Mouse (Mus musculus): ENCODE measurements around the gene Ube2i. TPM values are rescaled to one million over a fixed set of nuclear protein-coding genes. Genes with fewer than 3 reads are reported as not detected.
"Not testable (repeated sequence)": the region's sequence is repeated elsewhere in the genome, so short reads cannot be mapped to it uniquely, and the experiment has no call there.

Ube2i gene
- total and polyA plus RNA-seq, 2 experiments from 2014 or later = 432 to 444 TPM

DNA sequence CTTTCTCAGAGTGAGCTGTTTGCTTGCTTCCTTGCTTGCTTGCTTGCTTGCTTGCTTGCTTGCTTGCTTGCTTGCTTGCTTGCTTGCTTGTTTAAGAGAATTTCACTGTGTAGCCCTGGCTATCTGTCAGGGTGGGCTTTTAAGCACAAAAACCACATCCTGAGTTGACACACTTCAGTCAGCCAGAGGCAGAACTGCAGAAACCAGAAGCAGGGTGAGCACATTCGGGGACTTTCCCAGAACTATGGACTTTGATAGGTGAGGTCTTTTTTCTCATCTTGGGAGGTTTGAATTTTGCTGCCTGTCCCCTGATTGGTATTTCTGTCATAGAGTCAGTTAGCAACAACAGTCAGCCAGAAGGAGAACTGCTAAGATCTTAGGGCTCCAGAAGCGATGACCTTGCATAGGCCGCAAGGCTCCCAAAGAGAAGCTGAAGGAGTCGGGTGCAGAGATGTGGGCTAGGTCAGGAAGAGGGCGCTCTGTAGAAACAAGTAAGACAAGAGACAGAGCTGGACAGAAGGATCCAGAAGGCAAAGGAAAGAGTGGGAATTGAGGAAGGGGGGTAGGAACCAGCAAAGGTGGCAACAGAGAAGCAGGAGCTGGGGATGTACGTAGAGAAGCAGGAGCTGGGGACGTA is 49.7 kb downstream of the Ube2i start:
- H3K36me3 ChIP-seq (ENCODE audit: insufficient read depth, low read length) = peaks cover 36% of the 10 kb centered on the region
- H3K4me1 ChIP-seq (ENCODE audit: insufficient read depth, low read length) = peaks cover 5% of the 10 kb centered on the region; the same call in 1 of the 2 replicates
- H3K9me3 ChIP-seq (ENCODE audit: low read length) = no peaks in the 10 kb centered on the region
- H3K4me3 ChIP-seq (ENCODE audit: low read depth, low read length) = no peak overlapping the region
- 85% methylated on average over 7 of the region's 7 CpGs for WGBS
- no peak overlapping the region for H3K27ac ChIP-seq (ENCODE audit: low read depth, low read length)
- ATAC-seq (ENCODE audit: low FRiP score) (no peak), DNase-seq (ENCODE audit: low spot score) (no peak)
- no peaks in the 10 kb centered on the region for H3K27me3 ChIP-seq (ENCODE audit: insufficient read depth, low read length)
- no peak for TF ChIP-seq CTCF (IDR thresholded peaks at IDR 0.05)
- no peak overlapping the region for H3K4me2 ChIP-seq (ENCODE audit: low read depth, low read length, poor library complexity, severe bottlenecking)
- H3K9ac ChIP-seq (replicated peaks; ENCODE audit: low read length, poor library complexity, severe bottlenecking) = no peak overlapping the region

GRCm38 (mm10) chr17:25222951-25223601 is 51.3 kb downstream of the Ube2i start:
- peak overlapping the region; percentile 49 for H3K4me2 ChIP-seq (ENCODE audit: low read depth, low read length, poor library complexity, severe bottlenecking)

GRCm38 (mm10) chr17:25222504-25222940 is 51.9 kb downstream of the Ube2i start:
- H3K4me3 ChIP-seq (ENCODE audit: low read depth, low read length) = peak overlapping the region; percentile 35
- DNase-seq (ENCODE audit: low spot score) (peak; percentile 19), ATAC-seq (ENCODE audit: low FRiP score) (peak; percentile 95)
- H3K9ac ChIP-seq (replicated peaks; ENCODE audit: low read length, poor library complexity, severe bottlenecking) = peak overlapping the region; percentile 55
- not testable (repeated sequence) for H3K27me3 ChIP-seq (ENCODE audit: insufficient read depth, low read length); H3K4me1 ChIP-seq (ENCODE audit: insufficient read depth, low read length); H3K9me3 ChIP-seq (ENCODE audit: low read length)
- H3K27ac ChIP-seq (ENCODE audit: low read depth, low read length) = peak overlapping the region; percentile 70
- H3K36me3 ChIP-seq (ENCODE audit: insufficient read depth, low read length) = peaks cover 38% of the 10 kb centered on the region
- WGBS = 13% methylated on average over 11 of the region's 28 CpGs
- H3K4me2 ChIP-seq (ENCODE audit: low read depth, low read length, poor library complexity, severe bottlenecking) = peak overlapping the region; percentile 64

More at GRCm38 (mm10) chr17:25222951-25223601, 51.3 kb downstream of the Ube2i start:
- Histone ChIP-seq H3K9ac (replicated peaks; ENCODE audit: low read length, poor library complexity, severe bottlenecking) (peak overlapping the region; percentile 55), H3K9me3 (ENCODE audit: low read length) (no peaks in the 10 kb centered on the region), H3K27me3 (ENCODE audit: insufficient read depth, low read length) (no peaks in the 10 kb centered on the region), H3K36me3 (ENCODE audit: insufficient read depth, low read length) (peaks cover 36% of the 10 kb centered on the region), H3K4me1 (ENCODE audit: insufficient read depth, low read length) (peaks cover 5% of the 10 kb centered on the region; the same call in 1 of the 2 replicates), H3K27ac (ENCODE audit: low read depth, low read length) (peak overlapping the region; percentile 70), H3K4me3 (ENCODE audit: low read depth, low read length) (peak overlapping the region; percentile 35)
- 37% methylated on average over 6 of the region's 6 CpGs for WGBS
- no peak for TF ChIP-seq CTCF (IDR thresholded peaks at IDR 0.05)
- DNase-seq (ENCODE audit: low spot score) (no peak), ATAC-seq (ENCODE audit: low FRiP score) (no peak)

DNA sequence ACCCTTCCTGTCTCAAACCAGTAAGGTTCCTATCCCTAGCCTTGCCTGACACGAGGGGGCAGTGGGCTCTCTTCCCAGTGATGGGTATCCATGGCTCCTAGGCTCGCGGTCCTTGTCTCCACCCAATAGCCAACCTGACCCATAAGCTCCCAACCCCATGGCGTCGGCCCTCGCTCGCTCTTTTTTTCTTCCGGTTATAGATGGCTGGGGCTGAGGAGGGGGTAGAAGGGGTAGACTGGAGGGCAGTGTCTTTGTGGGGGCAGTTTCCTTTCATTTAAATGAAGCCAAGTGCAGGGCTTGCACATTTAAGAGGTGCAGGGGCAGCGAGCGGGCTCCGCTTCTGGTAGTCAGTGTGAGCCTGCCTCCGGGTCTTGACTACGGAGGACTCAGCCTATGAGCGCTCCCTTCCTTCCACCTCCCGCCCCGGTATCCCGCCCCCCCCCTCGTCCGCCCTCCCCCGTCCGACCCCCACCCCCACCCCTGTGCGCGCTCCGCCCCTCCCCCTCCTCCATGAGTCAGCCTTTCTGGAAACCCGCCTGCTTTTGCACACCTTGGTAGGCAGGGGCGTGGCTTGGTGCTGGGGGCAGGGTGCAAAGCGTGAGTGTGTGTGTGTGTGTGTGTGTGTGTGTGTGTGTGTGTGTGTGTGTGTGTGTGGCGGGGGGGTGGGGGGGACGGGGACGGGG is 52.5 kb downstream of the Ube2i start:
- H3K9ac ChIP-seq (replicated peaks; ENCODE audit: low read length, poor library complexity, severe bottlenecking) = peak overlapping the region; percentile 65
- peak overlapping the region; percentile 67 for H3K27ac ChIP-seq (ENCODE audit: low read depth, low read length)
- peaks cover 5% of the 10 kb centered on the region; the same call in 1 of the 2 replicates for H3K4me1 ChIP-seq (ENCODE audit: insufficient read depth, low read length)
- H3K4me2 ChIP-seq (ENCODE audit: low read depth, low read length, poor library complexity, severe bottlenecking) = peak overlapping the region; percentile 64
- no peaks in the 10 kb centered on the region for H3K27me3 ChIP-seq (ENCODE audit: insufficient read depth, low read length)
- peak overlapping the region; percentile 34 for H3K4me3 ChIP-seq (ENCODE audit: low read depth, low read length)
- DNase-seq (ENCODE audit: low spot score) (peak; percentile 67), ATAC-seq (ENCODE audit: low FRiP score) (peak; percentile 83)
- H3K9me3 ChIP-seq (ENCODE audit: low read length) = no peaks in the 10 kb centered on the region
- peaks cover 37% of the 10 kb centered on the region for H3K36me3 ChIP-seq (ENCODE audit: insufficient read depth, low read length)
- WGBS = 2% methylated on average over 24 of the region's 30 CpGs
- peak; percentile 47 for TF ChIP-seq CTCF (IDR thresholded peaks at IDR 0.05)

DNA sequence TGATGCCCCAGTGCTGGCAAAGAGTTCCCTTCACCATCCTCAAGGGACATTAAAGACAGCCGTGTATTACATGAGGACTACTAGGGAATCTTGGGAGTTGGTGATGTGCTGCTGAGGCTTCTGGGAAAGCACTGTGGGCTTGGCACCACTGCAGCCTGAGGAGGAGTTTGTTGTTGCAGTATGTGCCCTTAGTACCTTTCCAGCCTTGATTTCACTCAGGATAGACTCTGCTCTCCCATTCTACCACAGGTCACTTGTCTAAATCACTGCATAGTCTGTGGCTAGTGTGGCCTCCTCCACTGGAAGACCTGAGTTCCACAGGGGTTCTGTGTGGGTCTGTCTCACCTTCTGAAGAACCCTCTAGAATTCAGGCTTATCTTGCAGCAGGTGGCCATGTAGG is 53.7 kb downstream of the Ube2i start:
- H3K9ac ChIP-seq (replicated peaks; ENCODE audit: low read length, poor library complexity, severe bottlenecking) = no peak overlapping the region
- H3K27ac ChIP-seq (ENCODE audit: low read depth, low read length) = peak overlapping the region; percentile 26; the same call in 1 of the 2 replicates

More for the DNA sequence above, 53.7 kb downstream of the Ube2i start:
- no peak for ATAC-seq (ENCODE audit: low FRiP score)
- peaks cover 5% of the 10 kb centered on the region; the same call in 1 of the 2 replicates for H3K4me1 ChIP-seq (ENCODE audit: insufficient read depth, low read length)
- peaks cover 34% of the 10 kb centered on the region for H3K36me3 ChIP-seq (ENCODE audit: insufficient read depth, low read length)
- DNase-seq (ENCODE audit: low spot score) = no peak
- H3K4me3 ChIP-seq (ENCODE audit: low read depth, low read length) = no peak overlapping the region
- WGBS = 81% methylated on average over 1 of the region's 1 CpGs
- H3K9me3 ChIP-seq (ENCODE audit: low read length) = no peaks in the 10 kb centered on the region
- H3K27me3 ChIP-seq (ENCODE audit: insufficient read depth, low read length) = no peaks in the 10 kb centered on the region
- no peak for TF ChIP-seq CTCF (IDR thresholded peaks at IDR 0.05)
- no peak overlapping the region for H3K4me2 ChIP-seq (ENCODE audit: low read depth, low read length, poor library complexity, severe bottlenecking)
